Mouse (Mus musculus) bone marrow macrophage, adult 2 months (primary cell): ENCODE measurements around the gene Ak1.

Source experiments
- CTCF ChIP-seq: IDR thresholded peaks from 2 replicates; pipeline ENCODE4 v1.5.1; 2012; ENCODE audit warnings: low read depth, mild to moderate bottlenecking, low read length, moderate library complexity
- POLR2A ChIP-seq: IDR thresholded peaks from 2 replicates; pipeline ENCODE4 v1.6.1; 2012; ENCODE audit warnings: mild to moderate bottlenecking, low read depth, low read length, borderline replicate concordance

DNA sequence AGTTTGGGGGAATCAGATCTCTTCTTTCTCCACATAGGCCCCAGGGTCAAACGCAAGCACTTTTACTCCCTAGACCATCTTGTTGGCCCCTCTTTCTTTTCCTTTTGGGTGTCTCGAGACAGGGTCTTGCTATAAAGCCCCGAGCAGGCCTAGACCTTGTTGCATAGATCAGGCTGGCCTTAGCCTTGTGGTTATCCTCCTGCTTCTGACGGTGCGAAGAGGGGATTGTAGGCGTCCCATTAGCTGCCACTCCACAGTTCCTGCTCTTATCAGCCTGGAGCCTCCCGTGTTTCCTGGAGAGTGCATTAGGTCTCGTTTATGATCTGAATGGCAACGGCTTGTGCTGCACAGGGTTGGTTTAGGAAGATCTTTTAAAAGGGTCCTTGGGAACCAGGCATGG, 22.5 kb downstream of the Ak1 start:
- TF ChIP-seq CTCF, result no peak
- TF ChIP-seq POLR2A, result no peak
